Mouse (Mus musculus) embryonic fibroblast, embryonic 13.5 days (primary cell): ENCODE results near the gene Lipe.

Experiments used
- CTCF ChIP-seq: IDR thresholded peaks from 2 replicates; pipeline ENCODE4 v1.5.1; 2011; ENCODE audit warnings: mild to moderate bottlenecking, control low read depth, low read length, moderate library complexity, borderline replicate concordance; ENCODE audit not compliant: insufficient read depth
- POLR2A ChIP-seq: IDR thresholded peaks from 2 replicates; pipeline ENCODE4 v1.6.1; 2011; ENCODE audit warnings: low read depth, mild to moderate bottlenecking, control low read depth, low read length, moderate library complexity

DNA sequence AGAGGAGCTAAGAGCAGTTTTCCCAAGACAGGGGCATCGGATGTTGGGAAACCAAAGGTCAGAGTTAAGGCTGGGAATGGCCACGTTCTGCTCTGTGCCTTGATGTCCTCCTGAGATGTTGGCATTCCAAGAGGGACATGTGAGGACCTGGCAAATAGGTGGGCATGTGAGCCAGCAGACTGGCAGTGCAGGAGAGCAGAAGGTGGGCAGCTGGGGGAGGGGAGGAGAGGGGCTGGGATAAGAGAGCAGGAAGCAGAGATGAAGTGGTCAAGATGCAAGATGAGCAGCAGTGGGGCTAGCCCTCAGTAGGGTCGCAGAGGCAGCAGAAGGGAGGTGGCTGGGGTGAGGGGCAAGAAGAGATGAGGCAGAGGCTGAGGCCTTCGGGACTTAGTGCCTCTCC lies 14.6 kb downstream of the Lipe start:
- no peak for TF ChIP-seq CTCF
- TF ChIP-seq POLR2A = no peak
